Mouse (Mus musculus) hindbrain, embryonic 14.5 days (tissue): ENCODE results near the gene Gm27021. TPM values are rescaled to one million over a fixed set of nuclear protein-coding genes. Genes with fewer than 3 reads are reported as not detected.

Experiments used
- ATAC-seq: fragments of 200-750 bp; cut with Nextera tagmentation; 2 replicates; pipeline ENCODE4 v1.8.0; 2017; ENCODE audit warnings: moderate number of reproducible peaks, mild to moderate bottlenecking, moderate TSS enrichment, moderate library complexity; ENCODE audit not compliant: low FRiP score
- DNase-seq: peaks from one replicate; pipeline ENCODE4 v3.0.0-alpha.2; 2015; ENCODE audit warnings: low spot score
- H3K27ac ChIP-seq: fragments of 300-500 bp; sonication (generic); 2 replicates; pipeline ENCODE4 v1.5.1; 2014; ENCODE audit warnings: mild to moderate bottlenecking, moderate library complexity
- H3K27me3 ChIP-seq: fragments of 300-500 bp; sonication (generic); 2 replicates; pipeline ENCODE4 v1.6.1; 2014; ENCODE audit warnings: mild to moderate bottlenecking, low read length, mixed read lengths; ENCODE audit not compliant: control insufficient read depth, insufficient read depth
- H3K36me3 ChIP-seq: fragments of 300-500 bp; sonication (generic); replicated peaks from 2 replicates; pipeline ENCODE4 v1.6.1; 2014; ENCODE audit not compliant: control insufficient read depth, insufficient read depth
- H3K4me1 ChIP-seq: fragments of 300-500 bp; sonication (generic); replicated peaks from 2 replicates; pipeline ENCODE4 v1.6.1; 2014; ENCODE audit warnings: antibody characterized with exemption, low read length, mixed read lengths; ENCODE audit not compliant: control insufficient read depth, insufficient read depth
- H3K4me2 ChIP-seq: fragments of 300-500 bp; sonication (generic); replicated peaks from 2 replicates; pipeline ENCODE4 v1.6.1; 2014; ENCODE audit warnings: mild to moderate bottlenecking, moderate library complexity
- H3K4me3 ChIP-seq: fragments of 300-500 bp; sonication (generic); replicated peaks from 2 replicates; pipeline ENCODE4 v1.5.1; 2014; ENCODE audit warnings: mild to moderate bottlenecking, low read length
- H3K9ac ChIP-seq: fragments of 300-500 bp; sonication (generic); 2 replicates; pipeline ENCODE4 v1.6.1; 2014
- H3K9me3 ChIP-seq: fragments of 300-500 bp; sonication (generic); 2 replicates; pipeline ENCODE4 v1.6.1; 2016; ENCODE audit warnings: low read length; ENCODE audit not compliant: control insufficient read depth
- WGBS: fragments of 180-500 bp; shearing (Covaris S2); extraction: QIAGEN DNeasy Blood & Tissue Kit; methylation state at CpG from one replicate; pipeline ENCODE4 v1.1.7; 2014; 5-methylcytosine and 5-hydroxymethylcytosine counted together
- polyA plus RNA-seq: library from polyadenylated mRNA; unstranded; fragments of >200 nt; fragmentation: Nextera tagmentation; extraction: Ambion mirVana; gene quantifications from 2 replicates; pipeline ENCODE4 v1.2.1, GENCODE M21; 2014

Gm27021 gene
- polyA plus RNA-seq, 1 experiment from 2014 or later: 10.0 TPM

DNA sequence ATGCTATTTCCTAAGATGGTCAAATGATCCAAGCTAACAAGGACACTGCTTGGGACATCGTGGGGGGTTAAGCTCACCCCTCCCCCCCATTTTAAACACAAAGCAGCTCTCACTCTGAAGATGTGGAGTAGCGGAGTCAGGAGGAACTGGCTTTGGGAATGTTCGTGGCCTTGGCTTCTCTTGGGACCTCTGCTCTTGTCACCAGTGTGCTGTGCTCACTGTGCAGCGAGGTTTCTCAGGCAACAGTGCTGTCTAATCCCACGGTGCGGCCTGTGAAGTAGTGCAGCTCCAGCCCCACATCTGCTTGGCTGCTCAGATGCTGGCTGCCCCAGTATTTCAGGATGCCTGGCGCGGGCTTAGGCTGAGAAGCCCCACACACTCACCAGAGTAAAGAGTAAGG is 10.5 kb downstream of the Gm27021 start:
- no peak overlapping the region for H3K9ac ChIP-seq
- no peak for ATAC-seq
- 86% methylated on average over 8 of the region's 8 CpGs for WGBS
- no peaks in the 10 kb centered on the region for H3K9me3 ChIP-seq
- no peak overlapping the region for H3K4me3 ChIP-seq
- no peak overlapping the region for H3K4me2 ChIP-seq
- H3K27me3 ChIP-seq: no peaks in the 10 kb centered on the region
- no peak overlapping the region for H3K27ac ChIP-seq
- peaks cover 54% of the 10 kb centered on the region for H3K36me3 ChIP-seq
- no peaks in the 10 kb centered on the region for H3K4me1 ChIP-seq
- DNase-seq: no peak

DNA sequence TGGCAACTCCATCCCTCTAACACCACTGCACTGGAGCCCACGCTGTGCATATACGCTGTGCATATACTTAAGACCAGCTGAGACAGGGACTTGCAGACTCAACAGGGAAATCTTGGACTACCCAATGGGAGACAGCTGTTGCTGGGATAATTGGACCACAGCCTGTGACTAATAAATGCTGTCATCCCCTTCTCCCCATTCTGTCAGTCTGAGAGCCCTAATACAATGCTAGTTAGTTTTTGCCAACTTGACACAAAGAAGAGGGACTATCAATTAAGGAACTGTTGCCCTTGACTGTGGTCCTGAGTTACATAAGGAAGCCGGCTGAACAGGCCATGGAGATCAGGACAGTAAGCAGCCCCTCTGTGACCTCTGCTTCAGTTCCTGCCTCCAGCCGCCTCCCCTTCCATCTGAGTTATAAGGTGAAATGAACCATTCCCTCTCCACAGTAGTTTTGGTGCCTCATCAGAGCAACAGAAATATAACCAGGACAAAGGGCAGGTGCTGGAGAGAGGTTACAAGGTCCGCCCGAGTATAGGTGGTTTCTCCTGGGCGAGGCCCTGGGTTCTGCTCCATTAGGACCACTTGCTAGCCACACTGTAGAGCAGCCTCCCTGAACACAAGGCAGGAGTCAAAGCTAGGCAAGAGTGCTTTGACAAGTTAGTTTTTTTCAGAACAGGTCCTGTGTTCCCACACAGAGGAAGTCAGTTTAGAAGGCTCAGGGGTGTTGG is 11.4 kb downstream of the Gm27021 start:
- ATAC-seq (no peak), DNase-seq (no peak)
- peaks cover 54% of the 10 kb centered on the region for H3K36me3 ChIP-seq

DNA sequence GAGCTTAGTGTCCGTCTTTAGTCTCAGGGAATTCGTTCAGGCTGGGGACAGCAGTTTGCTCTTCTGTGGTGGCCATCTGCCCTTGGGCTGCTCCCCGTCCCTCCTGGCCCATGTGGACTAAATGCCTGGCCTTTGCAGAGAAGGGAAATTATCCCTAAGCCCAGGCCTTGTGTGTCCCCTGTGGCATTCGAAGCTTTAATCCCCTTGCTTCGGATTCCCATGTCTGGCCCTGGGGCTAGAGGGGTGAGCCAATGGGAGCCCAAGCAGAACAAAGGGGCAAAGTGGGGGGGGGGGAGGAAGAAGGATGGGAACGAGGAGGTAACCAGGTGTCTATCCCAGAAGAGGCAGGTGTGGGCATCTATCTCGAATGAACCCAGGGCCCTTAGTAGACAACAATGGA is 20.3 kb downstream of the Gm27021 start, which contains the start of gene 1190005I06Rik:
Gene 1190005I06Rik (minus strand): TSS at position 101 of the 400 bp plus-strand sequence.
- H3K27me3 ChIP-seq: no peaks in the 10 kb centered on the region
- H3K9ac ChIP-seq: no peak within 1 kb of the TSS
- no peak for DNase-seq
- no peak within 1 kb of the TSS for H3K4me3 ChIP-seq
- no peaks in the 10 kb centered on the region; the same call in 1 of the 2 replicates for H3K36me3 ChIP-seq
- H3K4me1 ChIP-seq: no peaks in the 10 kb centered on the region
- no peak within 1 kb of the TSS for H3K4me2 ChIP-seq
- no peak within 1 kb of the TSS for H3K27ac ChIP-seq
- no peaks in the 10 kb centered on the region for H3K9me3 ChIP-seq
- WGBS: 55% methylated on average over 7 of the region's 7 CpGs
- no peak for ATAC-seq

More for the DNA sequence above, 11.4 kb downstream of the Gm27021 start:
- H3K27me3 ChIP-seq: no peaks in the 10 kb centered on the region
- no peaks in the 10 kb centered on the region for H3K4me1 ChIP-seq
- 78% methylated on average over 7 of the region's 7 CpGs for WGBS
- H3K9me3 ChIP-seq: no peaks in the 10 kb centered on the region
- no peak overlapping the region for H3K27ac ChIP-seq
- H3K4me2 ChIP-seq: no peak overlapping the region
- no peak overlapping the region for H3K4me3 ChIP-seq
- no peak overlapping the region for H3K9ac ChIP-seq

DNA sequence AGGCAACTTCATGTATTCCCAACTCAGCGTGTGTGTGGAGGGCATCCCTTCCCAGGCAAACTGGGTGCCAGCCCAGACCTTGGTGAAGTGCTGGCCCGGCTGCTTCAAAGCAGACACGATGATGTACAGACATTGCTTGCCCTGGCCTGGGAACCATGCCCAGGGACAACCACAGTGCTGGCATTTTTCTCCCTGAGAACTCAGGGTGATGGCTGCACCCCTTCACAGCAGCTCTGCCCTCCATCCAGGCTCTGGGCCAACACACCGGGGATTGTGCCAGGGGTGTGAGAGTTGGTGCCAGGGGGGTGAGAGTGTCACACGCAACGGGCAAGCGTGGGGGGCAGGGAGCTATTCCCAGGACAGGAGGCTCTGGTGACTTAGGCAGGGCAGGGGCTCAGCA is 23.2 kb downstream of the Gm27021 start:
- DNase-seq (peak; percentile 66), ATAC-seq (peak; percentile 72; the same call in 1 of the 2 replicates)
- H3K4me3 ChIP-seq: no peak overlapping the region
- WGBS: 76% methylated on average over 7 of the region's 7 CpGs
- no peak overlapping the region for H3K27ac ChIP-seq
- no peak overlapping the region for H3K9ac ChIP-seq
- no peaks in the 10 kb centered on the region for H3K36me3 ChIP-seq
- no peaks in the 10 kb centered on the region for H3K4me1 ChIP-seq
- no peaks in the 10 kb centered on the region for H3K27me3 ChIP-seq
- no peak overlapping the region for H3K4me2 ChIP-seq
- H3K9me3 ChIP-seq: no peaks in the 10 kb centered on the region

DNA sequence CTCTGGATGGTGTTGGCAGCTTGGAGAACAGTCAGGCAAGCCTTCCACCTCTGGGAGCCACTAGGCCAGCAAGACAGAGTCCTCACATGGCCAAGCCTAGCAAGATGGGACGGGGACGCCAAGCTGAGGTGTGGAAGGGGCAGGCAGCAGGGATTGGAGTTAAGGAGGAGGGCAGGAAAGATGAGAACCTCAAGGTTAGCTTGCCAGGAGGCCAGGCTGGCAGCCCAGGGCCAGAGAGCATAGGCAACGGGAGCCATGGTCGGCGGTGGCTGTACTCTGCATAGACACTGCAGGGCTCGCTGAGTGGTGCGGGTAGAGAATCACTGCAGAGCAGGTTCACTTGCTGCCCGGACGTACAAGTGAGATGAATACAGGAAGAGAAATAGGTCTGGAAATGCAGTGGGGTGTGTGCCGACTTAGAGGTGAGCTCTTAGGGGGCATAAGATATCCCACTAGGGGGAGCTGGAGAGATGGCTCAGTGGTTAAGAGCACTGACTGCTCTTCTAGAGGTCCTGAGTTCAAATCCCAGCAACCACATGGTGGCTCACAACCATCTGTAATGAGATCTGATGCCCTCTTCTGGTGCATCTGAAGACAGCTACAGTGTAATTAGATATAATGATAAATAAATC is 25.7 kb downstream of the Gm27021 start:
- Histone ChIP-seq H3K36me3 (no peaks in the 10 kb centered on the region), H3K4me2 (no peak overlapping the region), H3K27ac (no peak overlapping the region), H3K9ac (no peak overlapping the region), H3K4me3 (no peak overlapping the region), H3K9me3 (no peaks in the 10 kb centered on the region), H3K4me1 (no peaks in the 10 kb centered on the region), H3K27me3 (no peaks in the 10 kb centered on the region)
- DNase-seq (no peak), ATAC-seq (no peak)
- WGBS: 83% methylated on average over 10 of the region's 10 CpGs

DNA sequence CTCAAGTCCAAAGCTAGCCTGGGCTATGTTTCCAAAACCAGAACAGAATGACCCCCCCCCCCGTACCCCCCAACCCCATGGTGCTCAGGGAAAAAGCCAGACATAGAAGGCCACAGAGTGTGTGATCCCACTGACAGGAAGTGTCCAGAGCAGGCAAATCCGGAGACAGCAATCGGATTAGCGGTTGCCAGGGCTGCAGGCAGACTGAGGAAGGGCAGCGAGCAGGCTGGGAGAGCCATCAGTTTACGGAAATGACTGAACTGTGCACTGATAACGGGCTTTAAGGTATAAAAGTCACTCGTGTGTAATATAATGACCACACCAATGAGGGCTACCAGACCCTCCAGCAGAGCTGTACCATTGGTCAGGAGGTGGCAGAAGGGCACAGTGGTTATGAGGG is 26.6 kb downstream of the Gm27021 start:
- Histone ChIP-seq H3K4me3 (no peak overlapping the region), H3K9me3 (no peaks in the 10 kb centered on the region), H3K9ac (no peak overlapping the region), H3K27ac (no peak overlapping the region), H3K4me1 (no peaks in the 10 kb centered on the region), H3K27me3 (no peaks in the 10 kb centered on the region), H3K36me3 (no peaks in the 10 kb centered on the region), H3K4me2 (no peak overlapping the region)
- DNase-seq (no peak), ATAC-seq (no peak)
- WGBS: 45% methylated on average over 8 of the region's 8 CpGs

DNA sequence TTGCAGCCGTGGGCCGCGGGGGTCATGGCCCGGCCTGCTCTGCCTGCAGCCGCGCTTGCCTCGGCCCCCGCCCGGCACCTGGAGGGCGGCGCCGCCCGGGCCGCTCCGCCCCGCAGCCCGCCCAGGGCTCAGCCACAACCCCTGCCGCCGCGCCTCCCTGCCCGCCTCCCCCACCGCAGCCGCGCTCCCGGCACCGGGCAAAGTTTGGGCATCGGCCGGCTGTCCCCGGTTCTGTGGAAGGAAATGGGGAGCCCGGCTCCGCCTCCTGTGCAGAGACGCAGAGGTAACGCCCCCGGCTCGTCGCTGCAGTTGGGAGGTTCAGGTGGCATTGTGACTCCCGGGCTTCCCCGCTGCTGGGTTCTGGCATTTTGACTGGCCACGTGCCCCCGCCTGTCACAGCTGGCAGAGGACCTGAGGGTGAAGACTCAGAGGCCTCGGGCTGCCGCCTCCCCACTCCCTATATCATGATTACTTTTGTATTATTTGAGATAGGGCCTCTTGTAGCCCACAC is 33.5 kb downstream of the Gm27021 start:
- Histone ChIP-seq H3K9me3 (no peaks in the 10 kb centered on the region), H3K27ac (no peak overlapping the region), H3K4me2 (peak overlapping the region; percentile 100), H3K9ac (peak overlapping the region; percentile 83), H3K4me1 (peaks cover 11% of the 10 kb centered on the region), H3K27me3 (peaks cover 9% of the 10 kb centered on the region), H3K4me3 (peak overlapping the region; percentile 73), H3K36me3 (no peaks in the 10 kb centered on the region)
- WGBS: under 1% methylated on average over 28 of the region's 42 CpGs
- ATAC-seq (no peak), DNase-seq (peak; percentile 41)

DNA sequence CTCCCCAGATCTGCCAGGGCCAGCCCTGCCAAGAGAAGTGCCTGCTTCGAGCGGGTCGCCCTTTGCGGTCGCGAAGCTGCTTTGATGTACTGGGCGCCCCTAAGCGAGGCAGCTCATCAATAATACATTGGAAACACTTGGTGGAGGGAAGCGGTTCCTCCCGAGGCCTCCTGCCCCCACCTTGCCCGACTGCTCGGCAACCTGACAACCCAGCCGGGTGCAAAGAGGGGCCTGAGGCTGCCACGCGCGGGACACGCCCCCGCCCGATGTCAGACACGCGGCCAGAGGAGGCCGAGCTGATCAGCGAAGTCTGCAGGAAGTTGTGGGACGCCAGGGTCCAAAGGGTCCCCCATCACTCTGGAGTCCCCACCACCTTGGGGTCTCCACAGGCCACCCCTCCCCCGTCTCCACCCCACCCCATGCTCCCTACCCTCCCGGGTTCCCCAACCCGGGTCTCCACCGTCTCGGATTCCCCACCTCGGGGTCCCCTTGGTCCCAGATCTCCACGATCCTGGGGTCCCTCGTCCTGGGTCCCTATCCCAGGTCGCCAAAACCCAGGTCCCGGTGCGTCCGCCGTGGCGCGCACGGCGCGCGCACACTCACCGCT is 34.1 kb downstream of the Gm27021 start:
- Histone ChIP-seq H3K9ac (peak overlapping the region; percentile 83), H3K4me2 (peak overlapping the region; percentile 100), H3K9me3 (no peaks in the 10 kb centered on the region), H3K27ac (no peak overlapping the region), H3K36me3 (no peaks in the 10 kb centered on the region), H3K4me1 (peaks cover 11% of the 10 kb centered on the region), H3K27me3 (peaks cover 9% of the 10 kb centered on the region), H3K4me3 (peak overlapping the region; percentile 73)
- ATAC-seq (peak; percentile 59; the same call in 1 of the 2 replicates), DNase-seq (no peak)
- under 1% methylated on average over 44 of the region's 44 CpGs for WGBS

DNA sequence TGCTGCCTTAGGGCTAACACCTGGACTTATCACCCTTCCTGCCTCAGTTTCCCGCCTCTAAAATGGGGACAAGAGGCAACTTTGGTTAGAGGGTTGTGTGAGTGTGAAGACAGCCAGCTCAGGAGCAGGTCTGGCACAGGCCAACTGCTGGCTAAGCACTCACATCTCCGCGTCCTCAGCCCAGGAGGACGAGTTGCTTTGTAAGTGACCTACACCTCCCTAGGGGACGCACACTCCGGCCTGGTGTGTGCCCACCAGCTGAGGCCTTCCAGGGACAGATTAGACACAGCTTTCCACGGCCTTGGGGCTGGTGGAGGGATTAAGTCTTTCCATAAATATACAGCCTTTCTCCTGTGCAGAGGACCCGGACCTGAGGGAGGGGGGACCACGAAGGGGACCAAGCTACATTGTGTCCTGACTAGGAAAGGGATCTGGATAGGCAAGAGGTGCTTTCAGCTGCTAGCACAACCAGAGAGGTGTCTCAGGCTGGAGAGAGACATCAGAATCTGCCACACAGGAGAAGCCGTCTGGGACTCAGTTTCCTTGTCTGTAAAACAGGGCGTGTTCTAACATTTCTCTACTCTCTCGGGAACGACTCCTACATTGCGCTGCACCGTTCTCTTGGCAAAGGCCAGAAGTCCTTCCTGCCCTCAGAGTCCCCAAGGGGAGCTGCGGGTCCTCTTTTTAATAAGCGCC is 34.8 kb downstream of the Gm27021 start:
- ATAC-seq (no peak), DNase-seq (no peak)
- peak overlapping the region; percentile 100 for H3K4me2 ChIP-seq
- H3K36me3 ChIP-seq: no peaks in the 10 kb centered on the region
- peaks cover 9% of the 10 kb centered on the region for H3K27me3 ChIP-seq
- peak overlapping the region; percentile 73 for H3K4me3 ChIP-seq
- H3K27ac ChIP-seq: no peak overlapping the region
- no peaks in the 10 kb centered on the region for H3K9me3 ChIP-seq
- peaks cover 11% of the 10 kb centered on the region for H3K4me1 ChIP-seq
- 24% methylated on average over 17 of the region's 17 CpGs for WGBS
- peak overlapping the region; percentile 83 for H3K9ac ChIP-seq
